Mouse (Mus musculus) left cerebral cortex, adult 2 months (tissue): ENCODE measurements around the gene Col18a1. TPM values are rescaled to one million over a fixed set of nuclear protein-coding genes. Genes with fewer than 3 reads are reported as not detected.

ENCODE experiments used
- DNase-seq, 2 experiments: peaks; one replicate each; pipeline ENCODE4 v3.0.0; 2021 to 2022; ENCODE audit warnings: low spot score in 2 of 2, mixed read lengths in 1 of 2; ENCODE audit errors: extremely low spot score in 1 of 2
- H3K27ac ChIP-seq: fragments of 200-600 bp; 2 replicates; pipeline ENCODE4 v1.8.1; 2022
- H3K4me3 ChIP-seq: fragments of 200-600 bp; 2 replicates; pipeline ENCODE4 v1.8.1; 2022
- CTCF ChIP-seq: fragments of 200-600 bp; IDR thresholded peaks from 2 replicates; pipeline ENCODE4 v1.8.1; 2022; ENCODE audit warnings: antibody characterized with exemption, mild to moderate bottlenecking, moderate library complexity
- intact Hi-C: fragments of 180-260 bp; cut with DNase I; formaldehyde crosslinking; loops from one replicate; pipeline ENCODE4 v1.15.1; 2025
- total RNA-seq, 2 experiments: library from RNA; stranded (reverse); gene quantifications; 2 replicates each; pipeline ENCODE4 v1.2.3; 2021

Col18a1 gene
- total RNA-seq, 2 experiments from 2014 or later = 3.6 to 3.8 TPM

DNA sequence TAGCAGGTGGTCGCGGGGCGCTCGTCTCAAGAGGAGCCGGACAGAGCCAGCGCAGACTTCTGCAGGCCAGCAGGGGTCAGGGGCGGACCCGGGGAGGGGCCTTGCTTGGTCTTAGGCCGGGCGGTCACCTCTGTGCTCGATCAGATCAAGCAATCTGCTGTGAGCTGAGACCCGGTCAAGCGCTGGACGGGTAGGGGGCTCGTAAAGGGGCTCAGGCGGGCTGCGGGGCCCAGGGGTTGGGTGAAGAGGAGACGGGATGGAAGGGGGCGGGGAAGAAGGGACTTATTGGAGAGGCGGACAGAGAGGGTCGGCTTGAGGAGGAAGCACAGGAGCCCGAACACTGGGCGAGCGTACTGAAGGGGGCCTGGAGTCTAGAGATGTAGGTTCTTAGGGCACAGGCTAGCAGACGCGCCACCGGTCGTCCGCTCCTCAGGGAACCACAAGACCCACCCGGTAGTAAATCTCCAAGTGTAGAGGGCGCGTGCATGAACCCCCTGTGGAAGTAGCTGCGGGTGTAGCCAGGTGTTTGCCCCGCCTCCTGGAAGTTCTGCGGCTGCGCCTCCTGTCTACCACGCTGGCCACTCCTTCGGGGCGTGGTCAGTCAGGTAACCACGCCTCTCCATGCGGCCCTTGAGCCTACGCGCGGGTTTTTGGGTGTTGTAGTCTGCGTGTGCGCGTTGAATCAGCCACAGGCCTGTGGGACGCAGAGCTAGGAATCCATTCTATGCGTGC lies 133.6 kb downstream of the Col18a1 start:
- peak overlapping the region; percentile 91 for H3K27ac ChIP-seq
- peak overlapping the region; percentile 77 for H3K4me3 ChIP-seq
- peak; percentile 91 to 92 for DNase-seq
- intact Hi-C loops = no loop called here
- no peak; the same call in none of the 2 replicates for TF ChIP-seq CTCF

DNA sequence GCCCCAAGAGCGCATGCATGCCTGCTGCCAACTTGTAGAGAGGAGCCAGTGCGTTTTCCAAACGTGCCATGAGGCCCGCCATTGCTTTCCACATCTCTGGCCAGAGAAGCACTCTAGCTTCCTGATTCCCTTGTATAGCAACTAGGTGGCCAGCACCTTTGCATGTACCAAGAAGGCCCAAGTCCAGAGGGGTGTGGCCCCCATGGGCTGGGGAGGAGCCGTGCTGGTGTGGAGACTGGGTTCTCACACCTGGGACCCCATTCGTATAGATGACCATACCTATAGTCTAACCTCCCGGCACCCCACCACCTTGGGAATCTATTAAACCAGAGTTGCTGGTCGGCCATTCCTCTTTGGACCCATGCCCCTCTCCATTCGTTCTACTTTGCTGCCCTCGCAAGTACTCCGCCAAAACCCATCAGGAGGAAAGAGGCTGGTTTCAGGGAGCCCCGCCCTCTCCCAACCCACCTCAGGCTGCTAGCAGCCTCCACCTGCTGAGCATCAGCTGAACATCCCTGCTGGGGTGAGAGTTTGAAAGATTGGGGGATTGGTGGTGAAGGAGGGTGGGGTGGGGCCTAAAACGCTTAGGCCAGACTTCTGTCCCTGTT lies 134.5 kb downstream of the Col18a1 start, which contains the start of gene Slc19a1:
Gene Slc19a1 (plus strand): TSS at position 474 of the 608 bp plus-strand sequence.
- intact Hi-C loops = no loop called here
- Histone ChIP-seq H3K4me3 (peak within 1 kb of the TSS; percentile 77), H3K27ac (peak within 1 kb of the TSS; percentile 91; the same call in 1 of the 2 replicates)
- no peak for TF ChIP-seq CTCF
- no peak for DNase-seq

DNA sequence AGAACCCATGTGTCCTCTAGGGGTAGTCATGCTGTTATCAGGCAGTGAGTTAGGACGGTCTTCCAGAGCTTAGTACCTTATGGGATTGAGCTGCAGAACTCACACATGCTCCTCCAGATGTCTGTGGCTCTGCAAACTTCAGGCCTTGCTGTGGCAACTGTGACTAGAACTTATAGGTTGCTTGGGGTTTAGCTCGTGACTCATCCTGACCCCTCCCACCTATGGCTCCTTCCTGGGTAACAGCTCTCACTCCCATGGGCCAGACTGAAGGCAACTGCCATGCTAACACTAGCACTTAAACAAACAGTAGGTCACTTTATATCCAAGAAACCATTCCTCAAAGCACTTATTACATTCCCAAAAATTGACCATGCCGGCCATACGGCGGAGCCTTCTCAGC lies 135.7 kb downstream of the Col18a1 start:
- no peak for DNase-seq
- intact Hi-C loops = no loop called here
- no peak for TF ChIP-seq CTCF
- Histone ChIP-seq H3K27ac (no peak overlapping the region), H3K4me3 (no peak overlapping the region)

DNA sequence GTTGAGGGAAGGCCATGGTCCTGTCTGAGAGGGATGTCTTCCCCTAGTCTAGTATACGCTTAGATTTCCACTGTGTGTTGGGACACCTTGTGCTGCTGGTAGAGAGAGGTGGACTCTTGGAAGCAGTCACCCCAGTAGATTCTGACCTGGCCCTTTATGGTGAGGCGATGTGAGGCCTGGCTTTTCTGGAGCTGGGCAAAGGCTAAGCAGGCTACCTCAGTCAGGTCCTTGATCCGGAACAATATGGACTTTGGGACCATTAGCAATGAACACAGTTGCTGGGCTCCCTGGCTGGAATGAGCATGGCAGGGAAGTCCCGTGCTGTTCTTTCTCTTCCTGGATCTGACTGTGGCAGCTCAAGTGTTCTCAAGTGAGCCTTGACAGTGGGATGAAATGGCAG lies 136.6 kb downstream of the Col18a1 start:
- Histone ChIP-seq H3K4me3 (no peak overlapping the region), H3K27ac (no peak overlapping the region)
- no peak for DNase-seq
- no peak for TF ChIP-seq CTCF
- intact Hi-C loops = no loop called here

DNA sequence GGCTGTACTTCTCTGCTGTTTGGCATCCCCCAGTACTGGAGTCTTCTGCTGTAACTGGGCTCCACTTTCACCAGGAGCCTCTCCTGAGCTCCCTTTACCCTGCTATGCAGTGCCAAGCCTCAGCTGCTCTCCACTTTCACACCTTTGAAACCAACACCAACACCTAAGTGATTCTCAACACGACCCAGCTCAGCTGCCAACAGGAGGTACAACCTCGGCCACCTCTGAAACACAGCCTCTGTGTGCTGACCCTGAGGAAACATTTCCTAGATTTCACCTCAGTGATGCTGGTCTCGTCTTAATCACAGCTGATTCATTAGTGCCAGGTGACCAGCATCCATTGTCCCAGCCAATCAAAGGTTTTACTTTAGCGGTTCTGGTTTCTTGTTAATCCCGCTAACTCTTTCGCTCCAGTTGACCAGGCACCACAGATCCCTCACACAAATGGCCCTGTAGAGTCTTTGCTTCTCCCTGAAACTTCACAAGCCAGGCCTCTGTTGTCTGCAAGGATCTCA lies 137.5 kb downstream of the Col18a1 start:
- Histone ChIP-seq H3K4me3 (no peak overlapping the region), H3K27ac (no peak overlapping the region)
- intact Hi-C loops = no loop called here
- no peak for DNase-seq
- no peak for TF ChIP-seq CTCF

DNA sequence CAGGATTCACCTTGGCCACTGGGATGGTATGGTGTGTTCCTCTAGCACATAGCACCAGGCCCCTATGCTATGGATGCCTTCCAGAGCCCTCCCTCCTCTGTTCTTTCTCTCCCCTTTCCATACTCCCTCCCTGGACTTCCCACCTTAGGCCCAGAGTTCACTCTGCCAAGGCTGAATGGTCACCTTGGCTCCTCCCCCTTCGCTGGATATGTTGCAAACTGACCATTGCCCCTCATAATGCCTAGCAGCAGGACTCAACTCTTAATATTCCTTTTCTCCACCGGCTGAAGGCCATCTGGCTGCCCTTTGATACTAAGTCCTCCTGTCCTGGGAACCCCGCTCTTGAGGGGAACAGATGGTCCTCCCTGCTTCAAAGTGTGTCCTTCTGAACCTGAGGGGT lies 139.4 kb downstream of the Col18a1 start:
- DNase-seq = no peak
- no peak for TF ChIP-seq CTCF
- intact Hi-C loops = no loop called here
- H3K4me3 ChIP-seq = no peak overlapping the region
- H3K27ac ChIP-seq = no peak overlapping the region

DNA sequence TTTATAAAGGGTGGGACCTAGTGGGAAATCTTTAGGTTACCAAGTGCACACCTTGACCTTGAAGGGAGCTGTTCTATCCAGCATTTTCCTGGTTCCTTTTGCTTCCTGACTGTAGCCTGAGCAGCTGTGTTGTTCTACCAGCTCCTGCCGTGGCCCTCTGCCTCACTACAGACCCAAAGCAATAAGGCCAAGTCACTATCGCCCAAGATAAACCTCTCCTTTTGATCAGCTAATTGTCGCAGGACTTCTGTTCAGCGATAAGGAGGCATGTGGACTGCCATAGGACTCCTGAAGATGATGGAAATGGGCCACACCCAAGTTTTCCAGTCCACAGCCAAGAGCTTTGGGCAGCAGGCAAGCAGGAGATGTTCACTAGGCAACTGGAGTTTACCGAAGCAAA lies 142.1 kb downstream of the Col18a1 start:
- intact Hi-C loops = no loop called here
- H3K27ac ChIP-seq = no peak overlapping the region
- no peak overlapping the region for H3K4me3 ChIP-seq
- no peak for DNase-seq
- no peak for TF ChIP-seq CTCF

DNA sequence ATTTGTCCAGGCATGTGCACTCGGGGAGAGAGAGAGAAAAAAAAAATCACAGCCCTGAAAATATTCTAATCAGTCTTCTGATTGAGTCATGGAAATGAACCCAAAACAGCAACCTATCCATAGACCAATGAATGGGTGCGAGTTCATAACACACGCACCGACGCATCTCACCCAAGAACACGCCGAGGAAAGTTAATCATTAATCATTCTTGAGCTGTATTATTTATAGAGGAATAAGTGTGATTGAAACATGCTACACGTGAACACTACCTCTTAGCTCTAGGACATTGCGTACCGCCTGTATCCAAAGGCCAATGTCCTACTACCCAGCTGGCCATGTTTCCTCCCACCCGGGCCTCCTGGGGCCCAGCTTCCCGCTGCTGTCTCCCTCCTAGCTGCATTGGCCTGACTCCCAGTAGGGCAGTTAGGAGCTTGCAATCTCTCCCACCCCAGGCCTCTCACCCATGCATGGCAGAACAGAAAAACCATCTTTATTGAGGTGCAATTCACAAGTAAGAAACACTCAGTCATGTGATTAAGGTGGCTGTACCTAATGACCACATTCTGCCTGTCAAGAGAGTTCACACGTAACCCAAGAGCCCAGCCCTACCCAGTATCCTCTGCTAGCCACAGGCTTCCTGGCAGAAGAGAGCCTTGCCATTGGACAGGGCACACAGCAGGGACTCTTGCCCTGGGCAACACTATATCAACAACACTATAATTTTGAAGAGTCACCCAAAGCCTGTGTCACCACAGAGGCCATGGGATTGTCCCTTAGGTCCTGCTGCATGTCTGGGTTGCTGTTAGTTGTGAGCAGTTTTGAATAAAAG lies 143.8 kb downstream of the Col18a1 start:
- intact Hi-C loops = no loop called here

DNA sequence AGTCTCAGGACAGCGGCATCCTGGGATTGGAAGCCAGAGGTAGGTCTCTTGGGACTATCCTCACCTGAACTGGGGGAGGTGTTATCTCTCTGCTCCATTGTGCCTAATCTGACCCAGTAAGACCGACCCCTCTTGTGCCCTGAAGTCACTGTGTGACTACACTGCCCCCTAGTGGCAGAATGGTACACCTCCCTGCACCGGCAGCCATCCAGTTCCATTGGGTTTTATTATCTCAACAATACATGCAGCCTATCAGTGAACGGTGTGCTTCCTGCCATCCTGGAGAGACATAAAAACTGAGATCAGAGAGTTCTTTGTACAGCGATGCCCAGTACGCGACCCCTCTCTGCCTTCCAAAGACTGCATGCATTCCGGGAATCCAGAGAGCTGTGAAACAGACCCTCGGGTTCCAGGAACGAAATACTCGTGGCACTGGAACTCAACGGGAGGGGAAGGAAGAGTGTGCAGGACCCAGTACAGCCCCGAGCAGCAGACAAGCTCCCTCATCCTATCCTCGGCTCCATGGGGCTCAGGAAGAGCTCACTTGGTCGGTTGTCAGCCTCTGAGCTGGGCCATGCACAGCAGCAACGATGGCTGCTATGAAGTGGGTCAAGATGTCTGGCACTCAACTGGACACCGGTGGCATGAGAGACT lies 144.8 kb downstream of the Col18a1 start:
- peak overlapping the region; percentile 64 for H3K27ac ChIP-seq
- DNase-seq = peak; percentile 76 to 78
- peak; percentile 99 for TF ChIP-seq CTCF
- H3K4me3 ChIP-seq = peak overlapping the region; percentile 46
- intact Hi-C loops = loop anchor here (1.0 to 2.0 kb wide), 2 partner anchors 186 to 231 kb away; no protein-coding TSS in a partner anchor

More for the DNA sequence above, 143.8 kb downstream of the Col18a1 start:
- Histone ChIP-seq H3K4me3 (no peak overlapping the region; the same call in 1 of the 2 replicates), H3K27ac (no peak overlapping the region)
- DNase-seq = no peak
- no peak for TF ChIP-seq CTCF

DNA sequence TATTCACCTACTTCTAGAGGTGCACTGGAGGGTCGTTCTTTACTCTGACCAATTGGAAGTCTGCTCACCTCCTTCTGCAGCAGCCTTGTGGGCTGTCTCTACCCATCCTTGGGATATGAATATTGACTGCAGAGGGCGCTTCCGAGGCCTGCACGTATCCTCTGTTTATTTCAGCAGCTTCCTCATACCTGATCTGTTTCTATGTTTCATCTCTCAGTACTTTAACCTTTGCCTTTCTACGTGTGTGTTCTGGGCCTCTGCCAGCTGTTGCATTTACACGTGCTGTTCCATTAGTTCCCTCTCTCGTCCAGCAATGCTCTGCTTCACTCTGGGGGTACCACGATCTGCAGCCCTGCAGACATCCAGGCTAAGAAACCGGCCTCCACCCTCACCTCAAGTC lies 148.7 kb downstream of the Col18a1 start:
- no peak overlapping the region for H3K27ac ChIP-seq
- intact Hi-C loops = no loop called here

DNA sequence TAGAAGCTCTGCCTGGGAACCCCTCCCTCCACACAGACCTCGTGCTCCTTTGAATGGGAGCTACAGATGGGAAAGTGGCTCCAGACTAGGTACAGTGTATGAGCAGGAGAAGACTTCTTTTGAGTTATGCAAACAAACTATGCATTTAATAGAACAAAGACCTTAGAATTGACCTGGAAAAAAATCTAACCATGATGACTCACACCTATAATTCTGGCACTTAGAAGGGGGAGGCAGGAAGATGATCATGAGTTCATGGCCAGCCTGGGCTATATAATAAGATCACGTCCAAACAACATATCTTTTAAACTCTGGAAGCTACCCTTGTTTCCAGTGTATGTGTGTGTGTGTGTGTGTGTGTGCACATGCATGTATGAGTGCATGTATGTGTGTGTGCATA lies 149.3 kb downstream of the Col18a1 start:
- no peak for DNase-seq
- no peak overlapping the region for H3K4me3 ChIP-seq
- intact Hi-C loops = no loop called here

More for the DNA sequence above, 148.7 kb downstream of the Col18a1 start:
- H3K4me3 ChIP-seq = no peak overlapping the region
- TF ChIP-seq CTCF = no peak
- DNase-seq = no peak

More for the DNA sequence above, 149.3 kb downstream of the Col18a1 start:
- TF ChIP-seq CTCF = no peak
- no peak overlapping the region for H3K27ac ChIP-seq
